Mouse (Mus musculus) stomach, embryonic 15.5 days (tissue): ENCODE measurements around the gene Ank3. TPM values are rescaled to one million over a fixed set of nuclear protein-coding genes. Genes with fewer than 3 reads are reported as not detected.

Experiments used
- ATAC-seq: fragments of 200-750 bp; cut with Nextera tagmentation; 2 replicates; pipeline ENCODE4 v1.8.0; 2017; ENCODE audit warnings: low read depth, moderate number of reproducible peaks, moderate TSS enrichment; ENCODE audit not compliant: insufficient read depth, low FRiP score
- H3K27ac ChIP-seq: fragments of 300-500 bp; sonication (generic); 2 replicates; pipeline ENCODE4 v1.5.1; 2015; ENCODE audit warnings: mild to moderate bottlenecking, inconsistent platforms
- H3K27me3 ChIP-seq: fragments of 300-500 bp; sonication (generic); replicated peaks from 2 replicates; pipeline ENCODE4 v1.6.1; 2015; ENCODE audit warnings: inconsistent platforms
- H3K36me3 ChIP-seq: fragments of 300-500 bp; sonication (generic); 2 replicates; pipeline ENCODE4 v1.6.1; 2015; ENCODE audit warnings: inconsistent platforms
- H3K4me1 ChIP-seq: fragments of 300-500 bp; sonication (generic); 2 replicates; pipeline ENCODE4 v1.6.1; 2015; ENCODE audit warnings: inconsistent platforms
- H3K4me2 ChIP-seq: fragments of 300-500 bp; sonication (generic); 2 replicates; pipeline ENCODE4 v1.6.1; 2015; ENCODE audit warnings: mild to moderate bottlenecking, inconsistent platforms
- H3K4me3 ChIP-seq: fragments of 300-500 bp; sonication (generic); replicated peaks from 2 replicates; pipeline ENCODE4 v1.5.1; 2015; ENCODE audit warnings: inconsistent platforms
- H3K9ac ChIP-seq: fragments of 300-500 bp; sonication (generic); 2 replicates; pipeline ENCODE4 v1.6.1; 2015; ENCODE audit warnings: inconsistent platforms
- H3K9me3 ChIP-seq: fragments of 300-500 bp; sonication (generic); 2 replicates; pipeline ENCODE4 v1.6.1; 2016; ENCODE audit warnings: inconsistent platforms
- WGBS: fragments of 180-500 bp; shearing (Covaris S2); methylation state at CpG from one replicate; pipeline ENCODE4 v1.1.7; 2015; 5-methylcytosine and 5-hydroxymethylcytosine counted together
- polyA plus RNA-seq: library from polyadenylated mRNA; unstranded; fragments of >200 nt; fragmentation: Nextera tagmentation; extraction: Ambion mirVana; gene quantifications from 2 replicates; pipeline ENCODE4 v1.2.1, GENCODE M21; 2015

Ank3 gene
- polyA plus RNA-seq, 1 experiment from 2014 or later, result 33.0 TPM

DNA sequence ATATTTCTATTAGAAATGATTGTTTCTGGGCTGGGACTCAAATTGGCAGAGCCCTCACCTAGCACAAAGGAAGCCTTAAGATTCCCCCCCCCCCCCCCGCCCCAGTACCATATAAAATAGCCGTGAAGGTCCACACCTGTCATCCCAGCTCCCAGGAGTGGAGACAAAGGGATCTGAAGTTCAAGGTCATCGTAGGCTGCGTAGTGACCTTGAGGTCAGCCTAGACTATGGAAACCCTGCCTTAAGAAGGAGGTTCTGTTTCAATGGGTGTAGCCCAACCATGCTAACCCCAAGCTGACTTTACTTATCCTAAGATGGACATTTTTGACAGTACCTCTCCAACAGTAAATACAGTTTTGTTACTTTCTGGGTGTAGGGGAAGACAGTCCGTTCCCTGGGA lies 170.4 kb downstream of the Ank3 start:
- Histone ChIP-seq H3K27ac (no peak overlapping the region), H3K4me3 (no peak overlapping the region), H3K9me3 (no peaks in the 10 kb centered on the region), H3K4me1 (peaks cover 10% of the 10 kb centered on the region; the same call in 1 of the 2 replicates), H3K27me3 (no peaks in the 10 kb centered on the region), H3K4me2 (no peak overlapping the region), H3K9ac (no peak overlapping the region), H3K36me3 (no peaks in the 10 kb centered on the region)
- WGBS, result 74% methylated on average over 5 of the region's 5 CpGs
- ATAC-seq, result no peak

DNA sequence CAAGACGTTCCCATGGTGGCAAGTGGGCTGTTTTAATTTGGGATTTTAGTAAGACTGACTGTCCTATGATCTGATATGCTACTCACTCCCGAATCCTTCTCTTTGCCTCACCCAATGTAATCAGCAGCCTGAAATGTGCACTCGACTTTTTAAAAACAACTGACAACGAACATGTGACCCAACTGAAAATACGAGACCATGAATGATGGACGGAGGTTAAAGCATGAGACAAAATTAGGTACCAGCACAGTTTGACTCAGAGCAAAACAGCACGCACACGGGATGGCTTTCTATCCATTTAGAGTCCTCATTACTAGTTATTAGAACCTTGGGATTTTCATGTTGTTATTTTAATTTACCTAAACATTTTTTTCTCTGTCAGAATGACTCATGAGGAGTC lies 171.2 kb downstream of the Ank3 start:
- H3K9me3 ChIP-seq, result no peaks in the 10 kb centered on the region
- H3K27me3 ChIP-seq, result no peaks in the 10 kb centered on the region
- peaks cover 10% of the 10 kb centered on the region; the same call in 1 of the 2 replicates for H3K4me1 ChIP-seq
- H3K4me3 ChIP-seq, result no peak overlapping the region
- no peak for ATAC-seq
- no peak overlapping the region for H3K4me2 ChIP-seq
- no peak overlapping the region for H3K9ac ChIP-seq
- 58% methylated on average over 8 of the region's 8 CpGs for WGBS
- no peaks in the 10 kb centered on the region for H3K36me3 ChIP-seq
- no peak overlapping the region for H3K27ac ChIP-seq

DNA sequence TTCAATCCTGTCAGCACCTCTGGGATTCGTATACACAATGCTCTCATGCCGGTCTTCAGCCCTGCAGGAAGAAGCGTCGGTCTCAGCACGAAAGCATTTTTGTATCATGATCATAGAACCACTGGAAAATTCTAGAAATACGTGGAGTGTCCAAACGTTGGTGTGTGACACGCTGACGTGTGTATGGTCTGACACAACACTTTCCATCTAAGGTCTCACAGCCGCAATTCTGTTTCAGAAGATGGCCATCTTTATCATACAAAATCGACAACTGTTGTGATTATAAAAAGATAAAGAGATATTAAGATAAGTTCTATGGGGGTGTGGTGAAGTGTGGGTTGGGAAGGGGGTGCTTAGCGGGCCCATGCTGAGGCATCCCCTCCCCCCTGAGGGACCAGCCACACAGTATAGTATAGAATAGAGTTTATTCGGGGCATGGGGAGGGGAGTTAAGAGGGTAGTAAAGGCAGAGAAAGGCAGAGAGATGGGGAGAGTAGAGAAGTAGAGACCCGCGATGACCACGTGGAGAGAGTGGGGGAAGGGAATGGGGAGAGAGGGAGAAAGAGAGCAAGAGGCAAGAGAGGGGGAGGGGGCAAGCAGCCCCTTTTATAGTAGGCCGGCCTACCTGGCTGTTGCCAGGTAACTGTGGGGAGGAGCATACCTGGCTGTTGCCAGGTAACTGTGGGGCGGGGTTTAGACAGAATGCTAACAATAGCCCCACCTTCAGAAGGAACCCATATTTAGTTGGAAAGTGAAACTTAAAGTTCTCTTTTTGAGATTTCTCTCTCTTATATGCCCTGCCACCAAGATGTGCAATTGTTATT lies 172.1 kb downstream of the Ank3 start:
- ATAC-seq, result peak; percentile 40; the same call in 1 of the 2 replicates
- peak overlapping the region; percentile 38 for H3K4me3 ChIP-seq
- H3K9me3 ChIP-seq, result no peaks in the 10 kb centered on the region
- H3K9ac ChIP-seq, result no peak overlapping the region
- H3K27ac ChIP-seq, result peak overlapping the region; percentile 35; the same call in 1 of the 2 replicates
- no peaks in the 10 kb centered on the region for H3K27me3 ChIP-seq
- H3K36me3 ChIP-seq, result no peaks in the 10 kb centered on the region
- peaks cover 10% of the 10 kb centered on the region; the same call in 1 of the 2 replicates for H3K4me1 ChIP-seq
- 31% methylated on average over 18 of the region's 18 CpGs for WGBS
- H3K4me2 ChIP-seq, result peak overlapping the region; percentile 57

DNA sequence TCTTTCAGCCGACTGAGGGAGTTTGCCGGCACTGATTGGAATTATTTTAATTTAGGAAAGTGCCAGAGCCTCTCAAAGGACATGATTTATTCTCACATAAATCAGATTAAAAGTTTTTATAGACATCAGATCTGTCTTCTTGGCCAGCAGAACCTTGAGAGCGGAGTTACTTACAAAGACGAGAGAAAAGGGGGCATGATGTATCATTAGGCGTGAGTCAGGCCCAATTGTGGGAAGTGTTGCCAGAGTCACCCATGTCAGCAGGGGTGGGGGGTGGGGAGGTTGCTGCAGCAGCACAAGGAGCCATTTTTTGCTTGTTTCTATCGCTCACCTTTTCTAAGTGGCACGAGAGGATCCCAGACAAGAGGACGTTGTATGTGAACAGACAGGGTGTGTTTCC lies 172.8 kb downstream of the Ank3 start:
- WGBS, result 2% methylated on average over 8 of the region's 8 CpGs
- Histone ChIP-seq H3K27me3 (no peaks in the 10 kb centered on the region), H3K9me3 (no peaks in the 10 kb centered on the region), H3K4me2 (peak overlapping the region; percentile 57), H3K9ac (no peak overlapping the region), H3K27ac (peak overlapping the region; percentile 35; the same call in 1 of the 2 replicates), H3K4me1 (peaks cover 10% of the 10 kb centered on the region; the same call in 1 of the 2 replicates), H3K36me3 (no peaks in the 10 kb centered on the region), H3K4me3 (peak overlapping the region; percentile 38)
- ATAC-seq, result no peak

DNA sequence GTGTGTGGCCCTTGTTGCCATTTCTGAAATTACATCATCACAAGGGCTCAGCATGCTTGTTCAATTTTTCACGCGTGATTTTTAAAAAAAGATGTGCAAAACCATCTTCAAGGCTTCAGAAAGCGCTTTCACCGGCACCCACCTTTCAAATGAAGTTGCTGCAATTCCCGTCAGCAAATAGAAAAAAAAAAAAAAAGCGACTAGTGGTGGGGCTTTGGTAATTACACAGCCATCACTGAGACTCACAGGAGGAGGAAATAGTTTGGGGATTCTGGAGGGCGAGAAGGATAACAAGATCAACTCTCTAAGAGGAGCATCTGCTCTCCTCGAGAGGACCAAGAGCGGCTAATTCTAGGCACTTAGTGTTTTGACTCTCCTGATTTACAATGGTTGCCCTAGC lies 173.4 kb downstream of the Ank3 start:
- Histone ChIP-seq H3K4me2 (peak overlapping the region; percentile 57), H3K4me3 (peak overlapping the region; percentile 38), H3K27me3 (no peaks in the 10 kb centered on the region), H3K36me3 (no peaks in the 10 kb centered on the region), H3K9me3 (no peaks in the 10 kb centered on the region), H3K27ac (no peak overlapping the region), H3K4me1 (peaks cover 10% of the 10 kb centered on the region; the same call in 1 of the 2 replicates), H3K9ac (no peak overlapping the region)
- no peak for ATAC-seq
- 6% methylated on average over 9 of the region's 9 CpGs for WGBS

GRCm38 (mm10) chr10:69573054-69573453 lies 174.5 kb downstream of the Ank3 start:
- Histone ChIP-seq H3K36me3 (no peaks in the 10 kb centered on the region), H3K4me1 (peaks cover 10% of the 10 kb centered on the region; the same call in 1 of the 2 replicates), H3K27ac (no peak overlapping the region), H3K9me3 (no peaks in the 10 kb centered on the region), H3K4me2 (no peak overlapping the region), H3K9ac (no peak overlapping the region), H3K4me3 (no peak overlapping the region), H3K27me3 (no peaks in the 10 kb centered on the region)
- no peak for ATAC-seq
- 52% methylated on average over 7 of the region's 7 CpGs for WGBS

- no peak overlapping the region for H3K9ac ChIP-seq
- H3K36me3 ChIP-seq, result no peaks in the 10 kb centered on the region
- 21% methylated on average over 2 of the region's 3 CpGs for WGBS
- no peak overlapping the region; the same call in 1 of the 2 replicates for H3K4me2 ChIP-seq
- H3K4me3 ChIP-seq, result no peak overlapping the region
- H3K27me3 ChIP-seq, result no peaks in the 10 kb centered on the region
- H3K27ac ChIP-seq, result no peak overlapping the region
- H3K9me3 ChIP-seq, result no peaks in the 10 kb centered on the region
- H3K4me1 ChIP-seq, result peaks cover 10% of the 10 kb centered on the region; the same call in 1 of the 2 replicates
- no peak for ATAC-seq
These were observed 175.2 kb downstream of the Ank3 start for GRCm38 (mm10) chr10:69573746-69574145.

GRCm38 (mm10) chr10:69574190-69574663 lies 175.7 kb downstream of the Ank3 start:
- Histone ChIP-seq H3K4me3 (no peak overlapping the region), H3K4me2 (no peak overlapping the region; the same call in 1 of the 2 replicates), H3K36me3 (no peaks in the 10 kb centered on the region), H3K9ac (no peak overlapping the region), H3K4me1 (peaks cover 10% of the 10 kb centered on the region; the same call in 1 of the 2 replicates), H3K27ac (no peak overlapping the region), H3K27me3 (no peaks in the 10 kb centered on the region), H3K9me3 (no peaks in the 10 kb centered on the region)
- no peak for ATAC-seq
- 9% methylated on average over 11 of the region's 11 CpGs for WGBS

- no peak overlapping the region for H3K27ac ChIP-seq
- H3K4me2 ChIP-seq, result no peak overlapping the region
- no peak overlapping the region for H3K4me3 ChIP-seq
- WGBS, result 57% methylated on average over 9 of the region's 9 CpGs
- no peaks in the 10 kb centered on the region for H3K36me3 ChIP-seq
- no peaks in the 10 kb centered on the region for H3K9me3 ChIP-seq
- H3K27me3 ChIP-seq, result no peaks in the 10 kb centered on the region
- no peak for ATAC-seq
- no peak overlapping the region for H3K9ac ChIP-seq
- H3K4me1 ChIP-seq, result peaks cover 10% of the 10 kb centered on the region; the same call in 1 of the 2 replicates
These were observed 176.3 kb downstream of the Ank3 start for GRCm38 (mm10) chr10:69574894-69575293.

DNA sequence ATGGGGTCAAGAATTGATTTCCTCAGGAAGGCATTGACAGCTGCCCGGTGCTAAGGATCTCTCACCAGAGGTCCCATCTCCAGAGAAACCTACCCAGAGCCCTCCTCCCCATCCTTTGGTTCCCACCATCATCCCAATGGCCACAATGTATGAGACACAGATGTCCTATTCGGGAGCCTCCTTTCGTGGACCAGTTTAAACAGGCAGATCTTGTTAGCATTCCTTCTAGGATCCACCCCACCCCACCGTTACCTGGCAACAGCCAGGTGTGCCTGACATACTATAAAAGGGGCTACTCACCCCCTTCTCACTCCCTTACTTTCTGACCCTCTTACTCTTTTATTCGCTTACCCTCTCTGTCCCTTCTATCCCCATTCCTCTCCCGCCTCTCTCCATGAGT lies 176.9 kb downstream of the Ank3 start:
- H3K4me3 ChIP-seq, result no peak overlapping the region
- H3K9ac ChIP-seq, result no peak overlapping the region
- no peak overlapping the region for H3K27ac ChIP-seq
- ATAC-seq, result no peak
- H3K27me3 ChIP-seq, result no peaks in the 10 kb centered on the region
- no peaks in the 10 kb centered on the region for H3K36me3 ChIP-seq
- H3K9me3 ChIP-seq, result no peaks in the 10 kb centered on the region
- peaks cover 10% of the 10 kb centered on the region; the same call in 1 of the 2 replicates for H3K4me1 ChIP-seq
- no peak overlapping the region for H3K4me2 ChIP-seq
- 64% methylated on average over 6 of the region's 6 CpGs for WGBS

DNA sequence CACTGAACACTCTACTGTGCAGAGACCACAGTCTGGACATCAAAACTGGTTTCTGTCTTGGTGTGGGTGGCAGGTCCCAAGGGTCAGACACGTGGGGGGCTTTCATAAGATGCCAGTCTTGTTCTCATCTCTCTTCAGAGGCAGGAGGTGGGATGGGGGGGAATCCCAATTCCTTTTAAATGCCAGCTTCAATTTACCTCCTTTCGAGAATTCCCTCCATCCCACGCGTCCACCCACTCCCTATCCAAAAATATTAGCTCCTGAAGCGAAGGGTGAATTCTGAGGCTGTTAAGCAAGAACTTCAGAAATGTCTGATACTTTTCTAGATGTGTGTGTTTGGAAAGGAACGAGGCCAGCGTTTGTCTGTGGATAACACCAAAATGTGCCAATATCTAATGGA lies 177.7 kb downstream of the Ank3 start:
- no peaks in the 10 kb centered on the region for H3K9me3 ChIP-seq
- H3K9ac ChIP-seq, result no peak overlapping the region
- H3K4me2 ChIP-seq, result no peak overlapping the region
- H3K27ac ChIP-seq, result no peak overlapping the region
- no peaks in the 10 kb centered on the region for H3K27me3 ChIP-seq
- H3K4me1 ChIP-seq, result peaks cover 10% of the 10 kb centered on the region; the same call in 1 of the 2 replicates
- no peak for ATAC-seq
- no peak overlapping the region for H3K4me3 ChIP-seq
- no peaks in the 10 kb centered on the region for H3K36me3 ChIP-seq
- WGBS, result 79% methylated on average over 7 of the region's 7 CpGs

GRCm38 (mm10) chr10:69577061-69577728 lies 178.6 kb downstream of the Ank3 start:
- no peak for ATAC-seq
- Histone ChIP-seq H3K9me3 (no peaks in the 10 kb centered on the region), H3K4me2 (no peak overlapping the region), H3K36me3 (no peaks in the 10 kb centered on the region), H3K4me1 (peaks cover 6% of the 10 kb centered on the region; the same call in 1 of the 2 replicates), H3K27ac (no peak overlapping the region), H3K27me3 (no peaks in the 10 kb centered on the region), H3K4me3 (no peak overlapping the region), H3K9ac (no peak overlapping the region)
- WGBS, result 79% methylated on average over 15 of the region's 15 CpGs
